Mouse (Mus musculus) C2C12 (cell line): ENCODE data around the gene Pik3cg. TPM values are rescaled to one million over a fixed set of nuclear protein-coding genes. Genes with fewer than 3 reads are reported as not detected.
"Not testable (repeated sequence)": the region's sequence is repeated elsewhere in the genome, so short reads cannot be mapped to it uniquely, and the experiment has no call there.

Experiments
- H3K27me3 ChIP-seq: one replicate; pipeline ENCODE4 v1.6.1; 2011; ENCODE audit not compliant: control insufficient read depth, insufficient read depth, insufficient read length
- H3K36me3 ChIP-seq: one replicate; pipeline ENCODE4 v1.6.1; 2011; ENCODE audit not compliant: control insufficient read depth, insufficient read depth
- H3K4me3 ChIP-seq: one replicate; pipeline ENCODE4 v1.5.1; 2011; ENCODE audit warnings: mild to moderate bottlenecking, control low read depth; ENCODE audit not compliant: poor library complexity, insufficient read depth, severe bottlenecking
- H3K79me2 ChIP-seq: one replicate; pipeline ENCODE4 v1.6.1; 2011; ENCODE audit not compliant: control insufficient read depth, insufficient read depth
- H3K79me3 ChIP-seq: one replicate; pipeline ENCODE4 v1.6.1; 2011; ENCODE audit warnings: low read depth, control low read depth
- H3ac ChIP-seq: one replicate; pipeline ENCODE3; 2011; ENCODE audit warnings: low read depth; ENCODE audit not compliant: control insufficient read depth, insufficient read length
- CEBPB ChIP-seq: IDR thresholded peaks from one replicate; pipeline ENCODE4 v1.6.1; 2011; ENCODE audit warnings: low read depth, mild to moderate bottlenecking, control low read depth, moderate library complexity
- CTCF ChIP-seq: IDR thresholded peaks from one replicate; pipeline ENCODE4 v1.5.1; 2011; ENCODE audit not compliant: control insufficient read depth, insufficient read depth, insufficient read length
- FOSL1 ChIP-seq: IDR thresholded peaks from one replicate; pipeline ENCODE4 v1.8.0; 2011; ENCODE audit warnings: mild to moderate bottlenecking, low read length; ENCODE audit not compliant: poor library complexity, insufficient read depth, severe bottlenecking
- MAX ChIP-seq: IDR thresholded peaks from one replicate; pipeline ENCODE4 v1.6.1; 2011; ENCODE audit warnings: mild to moderate bottlenecking, control low read depth
- MYOD1 ChIP-seq: IDR thresholded peaks from one replicate; pipeline ENCODE4 v1.6.1; 2011; ENCODE audit warnings: low read depth; ENCODE audit not compliant: control insufficient read depth, insufficient read length
- MYOG ChIP-seq: IDR thresholded peaks from one replicate; pipeline ENCODE4 v1.6.1; 2011; ENCODE audit not compliant: control insufficient read depth, insufficient read length; ENCODE audit errors: extremely low read depth
- USF1 ChIP-seq: IDR thresholded peaks from one replicate; pipeline ENCODE4 v1.6.1; 2011; ENCODE audit warnings: low read depth, mild to moderate bottlenecking, control low read depth, moderate library complexity
- long read RNA-seq, 2 experiments: library from polyadenylated mRNA; unstranded; transcript quantifications; one replicate each; pipeline ENCODE4 v2.0.0; 2019 to 2020
- polyA plus RNA-seq: library from polyadenylated mRNA; unstranded; fragments of >200 nt; fragmentation: generic; extraction: Trizol; gene quantifications from one replicate; pipeline ENCODE4 v1.2.1, GENCODE M21; 2012; ENCODE audit warnings: missing spikeins

Gene Pik3cg
- not detected for polyA plus RNA-seq
- long read RNA-seq, experiment 1 = 0 reads
- long read RNA-seq, experiment 2 = 0 reads

- Histone ChIP-seq H3ac (no peak within 1 kb of the TSS), H3K27me3 (no peaks in the 10 kb centered on the region), H3K4me3 (no peak within 1 kb of the TSS), H3K36me3 (no peaks in the 10 kb centered on the region), H3K79me3 (no peaks in the 10 kb centered on the region), H3K79me2 (no peaks in the 10 kb centered on the region)
- no peak for TF ChIP-seq MAX
- no peak for TF ChIP-seq MYOG
- TF ChIP-seq MYOD1 = no peak
- TF ChIP-seq CTCF = no peak
- no peak for TF ChIP-seq USF1
- no peak for TF ChIP-seq FOSL1
- no peak for TF ChIP-seq CEBPB
Measured at GRCm38 (mm10) chr12:32207948-32208891, at the start of gene Pik3cg. TSS of gene Pik3cg (minus strand) at chr12:32208659.

GRCm38 (mm10) chr12:32248483-32248882 lies 40.0 kb upstream of the Pik3cg start:
- TF ChIP-seq USF1 (no peak), CEBPB (no peak), FOSL1 (no peak), MYOD1 (no peak), CTCF (no peak), MAX (no peak), MYOG (no peak)
- no peaks in the 10 kb centered on the region for H3K79me2 ChIP-seq
- no peaks in the 10 kb centered on the region for H3K27me3 ChIP-seq
- no peaks in the 10 kb centered on the region for H3K79me3 ChIP-seq
- no peak overlapping the region for H3K4me3 ChIP-seq
- H3ac ChIP-seq = no peak overlapping the region
- no peaks in the 10 kb centered on the region for H3K36me3 ChIP-seq

- H3K27me3 ChIP-seq = no peaks in the 10 kb centered on the region
- no peak overlapping the region for H3ac ChIP-seq
- H3K79me3 ChIP-seq = no peaks in the 10 kb centered on the region
- no peak for TF ChIP-seq MYOD1
- TF ChIP-seq USF1 = no peak
- TF ChIP-seq MYOG = no peak
- TF ChIP-seq CEBPB = no peak
- no peak for TF ChIP-seq MAX
- no peak for TF ChIP-seq CTCF
- no peak for TF ChIP-seq FOSL1
- no peaks in the 10 kb centered on the region for H3K36me3 ChIP-seq
- H3K79me2 ChIP-seq = no peaks in the 10 kb centered on the region
- H3K4me3 ChIP-seq = no peak overlapping the region
Measured at GRCm38 (mm10) chr12:32245566-32246233, 37.2 kb upstream of the Pik3cg start.

DNA sequence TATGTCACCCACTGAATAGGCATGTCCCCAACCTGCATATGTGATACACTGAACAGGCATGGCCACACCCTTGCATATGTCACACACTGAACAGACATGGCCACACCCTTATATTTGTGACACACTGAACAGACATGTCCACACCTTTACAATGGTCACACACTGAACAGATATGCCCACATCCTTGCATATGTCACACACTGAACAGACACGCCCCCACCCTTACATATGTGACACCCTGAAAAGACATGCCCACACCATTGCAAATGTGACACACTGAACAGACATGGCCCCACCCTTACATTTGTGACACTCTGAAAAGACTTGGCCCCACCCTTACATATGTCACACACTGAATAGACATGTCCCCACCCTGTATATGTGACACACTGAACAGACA lies 35.1 kb upstream of the Pik3cg start:
- H3K27me3 ChIP-seq = no peaks in the 10 kb centered on the region
- TF ChIP-seq MAX = no peak
- TF ChIP-seq CTCF = no peak
- no peak for TF ChIP-seq MYOG
- TF ChIP-seq FOSL1 = no peak
- TF ChIP-seq USF1 = no peak
- no peak for TF ChIP-seq CEBPB
- no peak overlapping the region for H3ac ChIP-seq
- H3K36me3 ChIP-seq = no peaks in the 10 kb centered on the region
- no peak overlapping the region for H3K4me3 ChIP-seq
- H3K79me3 ChIP-seq = no peaks in the 10 kb centered on the region
- H3K79me2 ChIP-seq = no peaks in the 10 kb centered on the region

DNA sequence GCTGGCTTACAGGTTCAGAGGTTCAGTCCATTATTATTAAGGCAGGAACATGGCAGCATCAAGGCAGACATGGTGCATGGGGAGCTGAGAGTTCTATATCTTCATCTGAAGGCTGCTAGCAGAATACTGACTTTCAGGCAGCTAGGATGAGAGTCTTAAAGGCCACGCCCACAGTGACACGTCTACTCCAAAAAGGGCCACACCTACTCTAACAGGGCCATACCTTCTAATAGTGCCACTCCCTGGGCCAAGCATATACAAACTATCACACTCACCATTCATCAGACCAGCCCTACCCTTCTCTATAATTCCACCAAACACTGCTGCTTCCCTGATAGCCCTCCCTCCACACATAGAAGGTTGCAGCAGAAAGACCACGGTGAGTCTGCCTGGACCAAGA lies 30.7 kb upstream of the Pik3cg start:
- not testable (repeated sequence) for H3K4me3 ChIP-seq, H3K79me3 ChIP-seq, H3K79me2 ChIP-seq, H3K27me3 ChIP-seq, H3K36me3 ChIP-seq, H3ac ChIP-seq
